Mouse (Mus musculus): ENCODE measurements around the gene Olfr769. TPM values are rescaled to one million over a fixed set of nuclear protein-coding genes. Genes with fewer than 3 reads are reported as not detected.
"Not testable (repeated sequence)": the region's sequence is repeated elsewhere in the genome, so short reads cannot be mapped to it uniquely, and the experiment has no call there.

Olfr769 gene
- polyA plus RNA-seq (2016; fragmentation: Nextera tagmentation; extraction: Ambion mirVana), result not detected in 2 replicates

- no peaks in the 10 kb centered on the region for H3K36me3 ChIP-seq
- no peak for DNase-seq (ENCODE audit: low spot score)
- no peaks in the 10 kb centered on the region for H3K27me3 ChIP-seq (ENCODE audit: low read depth, poor library complexity, severe bottlenecking)
- no peak within 1 kb of the TSS for H3K4me3 ChIP-seq
- 90% methylated on average over 2 of the region's 2 CpGs for WGBS
- no peaks in the 10 kb centered on the region for H3K4me1 ChIP-seq
- H3K27ac ChIP-seq, result no peak within 1 kb of the TSS
- H3K9me3 ChIP-seq (replicated peaks), result no peaks in the 10 kb centered on the region
Measured at GRCm38 (mm10) chr10:129117761-129118160, at the start of gene Olfr769. Olfr769 (minus strand) TSS chr10:129117861.

- Histone ChIP-seq H3K27me3 (ENCODE audit: low read depth, poor library complexity, severe bottlenecking) (no peaks in the 10 kb centered on the region), H3K9me3 (replicated peaks) (no peaks in the 10 kb centered on the region), H3K27ac (no peak within 1 kb of the TSS), H3K4me1 (no peaks in the 10 kb centered on the region), H3K4me3 (no peak within 1 kb of the TSS), H3K36me3 (no peaks in the 10 kb centered on the region)
- 88% methylated on average over 1 of the region's 1 CpGs for WGBS
- DNase-seq (ENCODE audit: low spot score), result no peak
Measured at GRCm38 (mm10) chr10:129164651-129165050, 47.0 kb upstream of the Olfr769 start, which contains the start of gene Olfr771. Olfr771 (minus strand) TSS chr10:129164751.

- Histone ChIP-seq H3K27me3 (ENCODE audit: low read depth, poor library complexity, severe bottlenecking) (no peaks in the 10 kb centered on the region), H3K9me3 (replicated peaks) (no peaks in the 10 kb centered on the region), H3K4me3 (no peak within 1 kb of the TSS), H3K36me3 (no peaks in the 10 kb centered on the region), H3K4me1 (no peaks in the 10 kb centered on the region), H3K27ac (no peak within 1 kb of the TSS)
- DNase-seq (ENCODE audit: low spot score), result no peak
- 90% methylated on average over 2 of the region's 2 CpGs for WGBS
Measured at GRCm38 (mm10) chr10:129138898-129139297, 21.2 kb upstream of the Olfr769 start, which contains the start of gene Olfr770. Olfr770 (minus strand) TSS chr10:129138998.

- H3K4me3 ChIP-seq, result no peak overlapping the region
- 94% methylated on average over 3 of the region's 3 CpGs for WGBS
- no peak for DNase-seq (ENCODE audit: low spot score)
Measured at GRCm38 (mm10) chr10:129115146-129115545, 2.5 kb downstream of the Olfr769 start.

GRCm38 (mm10) chr10:129101231-129101630 is 16.4 kb downstream of the Olfr769 start:
- Histone ChIP-seq H3K9me3 (replicated peaks) (no peaks in the 10 kb centered on the region), H3K27me3 (ENCODE audit: low read depth, poor library complexity, severe bottlenecking) (no peaks in the 10 kb centered on the region), H3K4me3 (no peak overlapping the region), H3K27ac (no peak overlapping the region), H3K4me1 (no peaks in the 10 kb centered on the region), H3K36me3 (no peaks in the 10 kb centered on the region)
- 58% methylated on average over 3 of the region's 3 CpGs for WGBS
- DNase-seq (ENCODE audit: low spot score), result no peak

More at GRCm38 (mm10) chr10:129115146-129115545, 2.5 kb downstream of the Olfr769 start:
- H3K27me3 ChIP-seq (ENCODE audit: low read depth, poor library complexity, severe bottlenecking), result no peaks in the 10 kb centered on the region
- no peaks in the 10 kb centered on the region for H3K4me1 ChIP-seq
- no peaks in the 10 kb centered on the region for H3K36me3 ChIP-seq
- H3K27ac ChIP-seq, result no peak overlapping the region
- no peaks in the 10 kb centered on the region for H3K9me3 ChIP-seq (replicated peaks)

GRCm38 (mm10) chr10:129099275-129099674 is 18.4 kb downstream of the Olfr769 start, which contains the start of gene Olfr768:
Olfr768 (minus strand) TSS chr10:129099375.
- H3K4me3 ChIP-seq, result no peak within 1 kb of the TSS
- no peak within 1 kb of the TSS for H3K27ac ChIP-seq
- DNase-seq (ENCODE audit: low spot score), result no peak
- no peaks in the 10 kb centered on the region for H3K4me1 ChIP-seq
- WGBS, result 96% methylated on average over 1 of the region's 1 CpGs
- H3K36me3 ChIP-seq, result no peaks in the 10 kb centered on the region
- H3K9me3 ChIP-seq (replicated peaks), result no peaks in the 10 kb centered on the region
- H3K27me3 ChIP-seq (ENCODE audit: low read depth, poor library complexity, severe bottlenecking), result no peaks in the 10 kb centered on the region

GRCm38 (mm10) chr10:129082810-129083209 is 34.9 kb downstream of the Olfr769 start, which contains the start of gene Olfr767:
Olfr767 (minus strand) TSS chr10:129082910.
- H3K9me3 ChIP-seq (replicated peaks); DNase-seq (ENCODE audit: low spot score); H3K4me1 ChIP-seq; H3K27ac ChIP-seq; H3K36me3 ChIP-seq; H3K27me3 ChIP-seq (ENCODE audit: low read depth, poor library complexity, severe bottlenecking); H3K4me3 ChIP-seq: not testable (repeated sequence)

GRCm38 (mm10) chr10:129068877-129069276 is 48.8 kb downstream of the Olfr769 start, which contains the start of gene Olfr766-ps1:
Olfr766-ps1 (minus strand) TSS chr10:129068977.
- no peaks in the 10 kb centered on the region for H3K4me1 ChIP-seq
- H3K27me3 ChIP-seq (ENCODE audit: low read depth, poor library complexity, severe bottlenecking), result no peaks in the 10 kb centered on the region
- DNase-seq (ENCODE audit: low spot score), result no peak
- no peaks in the 10 kb centered on the region for H3K36me3 ChIP-seq
- 89% methylated on average over 2 of the region's 2 CpGs for WGBS
- no peaks in the 10 kb centered on the region for H3K9me3 ChIP-seq (replicated peaks)
- H3K27ac ChIP-seq, result no peak within 1 kb of the TSS
- H3K4me3 ChIP-seq, result no peak within 1 kb of the TSS

Other genes with a start within 250 kb of the Olfr769 start
- gene Gdf11, start 226.1 kb downstream of the Olfr769 start, polyA plus RNA-seq (2016; fragmentation: Nextera tagmentation; extraction: Ambion mirVana), result 16.2 TPM in 2 replicates
- 430 and 439 TPM in 2 replicates for gene Cd63, start 216.9 kb downstream of the Olfr769 start, polyA plus RNA-seq (2016; fragmentation: Nextera tagmentation; extraction: Ambion mirVana)
- gene Rdh5, start 195.0 kb downstream of the Olfr769 start, polyA plus RNA-seq (2016; fragmentation: Nextera tagmentation; extraction: Ambion mirVana), result 9.2 and 10.2 TPM in 2 replicates
- gene Bloc1s1, start 193.8 kb downstream of the Olfr769 start, polyA plus RNA-seq (2016; fragmentation: Nextera tagmentation; extraction: Ambion mirVana), result 168 and 182 TPM in 2 replicates
- gene Itga7, start 184.0 kb downstream of the Olfr769 start, polyA plus RNA-seq (2016; fragmentation: Nextera tagmentation; extraction: Ambion mirVana), result 0.15 and 0.24 TPM in 2 replicates
- gene Mettl7b, start 156.9 kb downstream of the Olfr769 start, polyA plus RNA-seq (2016; fragmentation: Nextera tagmentation; extraction: Ambion mirVana), result 0.11 TPM in 1 of 2 replicates, not detected in the other
- not detected in 2 replicates for gene Olfr9, start 128.4 kb downstream of the Olfr769 start, polyA plus RNA-seq (2016; fragmentation: Nextera tagmentation; extraction: Ambion mirVana)
- gene Olfr763, start 107.1 kb downstream of the Olfr769 start, polyA plus RNA-seq (2016; fragmentation: Nextera tagmentation; extraction: Ambion mirVana), result not detected in 2 replicates
- not detected in 2 replicates for gene Olfr764-ps1, start 78.0 kb downstream of the Olfr769 start, polyA plus RNA-seq (2016; fragmentation: Nextera tagmentation; extraction: Ambion mirVana)
- gene Olfr765, start 67.9 kb downstream of the Olfr769 start, polyA plus RNA-seq (2016; fragmentation: Nextera tagmentation; extraction: Ambion mirVana), result not detected in 2 replicates
- not detected in 2 replicates for gene Olfr766-ps1, start 48.9 kb downstream of the Olfr769 start, polyA plus RNA-seq (2016; fragmentation: Nextera tagmentation; extraction: Ambion mirVana)
- not detected in 2 replicates for gene Olfr767, start 35.0 kb downstream of the Olfr769 start, polyA plus RNA-seq (2016; fragmentation: Nextera tagmentation; extraction: Ambion mirVana)
- gene Olfr768, start 18.5 kb downstream of the Olfr769 start, polyA plus RNA-seq (2016; fragmentation: Nextera tagmentation; extraction: Ambion mirVana), result not detected in 2 replicates
- gene Olfr770, start 21.1 kb upstream of the Olfr769 start, polyA plus RNA-seq (2016; fragmentation: Nextera tagmentation; extraction: Ambion mirVana), result not detected in 2 replicates
- not detected in 2 replicates for gene Olfr771, start 46.9 kb upstream of the Olfr769 start, polyA plus RNA-seq (2016; fragmentation: Nextera tagmentation; extraction: Ambion mirVana)
- not detected in 2 replicates for gene Olfr772, start 60.1 kb upstream of the Olfr769 start, polyA plus RNA-seq (2016; fragmentation: Nextera tagmentation; extraction: Ambion mirVana)
- gene Olfr773, start 69.6 kb upstream of the Olfr769 start, polyA plus RNA-seq (2016; fragmentation: Nextera tagmentation; extraction: Ambion mirVana), result not detected in 2 replicates
- gene Olfr774, start 118.3 kb upstream of the Olfr769 start, polyA plus RNA-seq (2016; fragmentation: Nextera tagmentation; extraction: Ambion mirVana), result not detected in 2 replicates
- gene Olfr775, start 130.6 kb upstream of the Olfr769 start, polyA plus RNA-seq (2016; fragmentation: Nextera tagmentation; extraction: Ambion mirVana), result not detected in 2 replicates
- gene Olfr776, start 141.3 kb upstream of the Olfr769 start, polyA plus RNA-seq (2016; fragmentation: Nextera tagmentation; extraction: Ambion mirVana), result not detected in 2 replicates
- not detected in 2 replicates for gene Olfr777, start 153.6 kb upstream of the Olfr769 start, polyA plus RNA-seq (2016; fragmentation: Nextera tagmentation; extraction: Ambion mirVana)
- gene Olfr780, start 200.3 kb upstream of the Olfr769 start, polyA plus RNA-seq (2016; fragmentation: Nextera tagmentation; extraction: Ambion mirVana), result not detected in 2 replicates
- gene Olfr781, start 211.0 kb upstream of the Olfr769 start, polyA plus RNA-seq (2016; fragmentation: Nextera tagmentation; extraction: Ambion mirVana), result not detected in 2 replicates
- gene Olfr782, start 231.0 kb upstream of the Olfr769 start, polyA plus RNA-seq (2016; fragmentation: Nextera tagmentation; extraction: Ambion mirVana), result not detected in 2 replicates